Mouse (Mus musculus) hematopoietic multipotent progenitor cell, adult 10-12 weeks (in vitro differentiated cells): ENCODE results near the gene Glp2r. TPM values are rescaled to one million over a fixed set of nuclear protein-coding genes. Genes with fewer than 3 reads are reported as not detected.

Experiments
- polyA plus RNA-seq: library from polyadenylated mRNA; stranded (reverse); fragments of >175 nt; gene quantifications from 2 replicates; pipeline ENCODE4 v1.2.3, GENCODE M21; 2012; ENCODE audit warnings: low replicate concordance

The Glp2r gene
- not detected in 2 replicates for polyA plus RNA-seq

DNA sequence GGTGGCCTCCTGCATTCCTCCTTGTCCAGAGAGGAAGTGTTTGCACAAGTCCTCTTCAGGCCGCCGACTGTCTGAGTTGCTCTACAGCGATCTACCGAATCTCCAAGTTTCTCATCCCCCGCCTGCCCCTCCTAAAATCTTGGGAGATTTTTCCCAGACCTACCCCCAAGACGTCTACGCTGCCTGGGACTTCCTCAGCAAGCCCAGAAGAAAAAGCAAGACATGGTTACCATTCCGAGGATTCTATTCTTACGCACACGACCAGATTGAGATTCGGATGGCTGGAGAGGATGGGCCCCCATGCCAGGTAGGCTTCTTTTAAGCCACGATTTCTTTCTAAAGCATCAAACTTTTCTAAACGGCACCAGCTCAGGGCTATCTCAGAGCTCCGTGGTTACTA, at the start of gene Glp2r:
Glp2r (minus strand) TSS at position 101 of the 400 bp plus-strand sequence.

DNA sequence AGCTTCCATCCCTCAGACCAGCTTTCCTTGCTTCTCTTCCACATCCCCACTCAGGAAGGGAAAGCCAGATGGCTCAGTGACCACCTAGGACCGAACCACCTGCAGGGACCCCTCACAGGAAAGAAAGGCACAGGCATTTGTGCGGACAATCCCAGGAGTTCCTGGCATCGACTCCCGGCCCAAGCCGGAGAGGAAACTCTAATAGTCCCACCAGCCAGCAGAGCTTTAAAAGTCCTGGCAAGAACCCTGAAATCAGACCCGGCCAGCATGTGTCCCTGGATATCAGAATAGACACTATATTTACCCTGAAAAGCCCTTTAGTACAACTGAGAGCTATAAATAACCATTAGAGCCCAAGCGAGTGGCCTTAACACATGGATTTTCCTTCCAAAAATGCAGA, 27.0 kb upstream of the Glp2r start, which contains the start of gene Dhrs7c:
Dhrs7c (plus strand) TSS at position 257 of the 400 bp plus-strand sequence.

DNA sequence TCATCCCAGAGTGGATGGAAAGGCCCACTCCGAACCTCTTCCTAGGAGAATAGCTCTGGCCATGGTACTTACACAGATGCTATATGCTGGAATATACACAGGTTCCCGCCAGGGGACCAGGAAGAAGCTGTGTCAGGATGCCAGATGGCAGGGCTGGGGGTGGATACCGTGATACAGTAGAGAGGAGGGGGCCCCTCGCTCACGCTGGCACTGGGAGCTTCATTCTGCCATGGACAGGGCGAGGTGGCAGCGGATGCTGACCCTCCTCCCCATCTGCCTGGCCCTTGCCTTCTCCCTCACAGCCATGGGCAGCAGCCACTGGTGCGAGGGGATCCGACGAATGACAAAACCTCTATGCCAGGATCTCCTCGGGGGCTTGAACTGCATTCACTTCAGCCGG, 3.4 kb upstream of the Glp2r start, which contains the start of gene Gsg1l2:
Gsg1l2 (plus strand) TSS at position 230 of the 400 bp plus-strand sequence.

DNA sequence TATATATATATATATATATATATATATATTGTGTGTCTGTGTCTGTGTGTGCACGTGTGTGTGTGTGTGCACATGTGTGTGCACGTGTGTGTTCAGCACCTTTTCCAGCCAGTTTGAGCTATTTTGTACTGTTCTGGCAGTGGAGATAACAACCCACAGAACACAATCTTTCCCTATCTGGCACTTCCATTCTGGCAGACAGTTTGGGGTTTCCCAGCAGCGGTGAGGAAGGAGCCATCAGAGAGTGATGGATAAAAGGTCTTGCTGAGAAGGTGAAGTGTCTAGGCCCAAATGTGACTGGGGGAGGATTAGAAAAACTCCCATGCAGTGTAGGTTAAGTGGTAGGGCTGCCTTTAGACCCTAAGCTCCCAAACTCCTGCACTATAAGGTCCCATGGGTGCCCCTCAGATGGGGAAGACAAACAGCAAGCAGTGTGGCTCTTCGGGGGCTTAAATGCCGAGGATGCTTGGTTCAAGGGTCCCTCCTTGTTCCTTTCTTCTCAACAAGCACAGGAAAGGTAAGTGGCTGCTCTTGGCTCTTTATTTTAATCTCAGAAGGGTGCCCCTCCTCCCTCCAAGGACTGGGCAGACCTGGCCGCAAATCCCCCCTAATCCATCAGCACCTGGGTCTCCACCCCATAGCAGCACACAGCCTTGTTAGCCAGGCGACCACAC, 76.1 kb downstream of the Glp2r start, which contains the start of gene Rcvrn:
Rcvrn (plus strand) TSS at position 624 of the 674 bp plus-strand sequence.

Other genes with a start within 250 kb of the Glp2r start
- not detected in 2 replicates for gene Rcvrn, start 75.8 kb downstream of the Glp2r start, polyA plus RNA-seq
- not detected in 2 replicates for gene Gsg1l2, start 3.5 kb upstream of the Glp2r start, polyA plus RNA-seq
- not detected in 2 replicates for gene Dhrs7c, start 27.0 kb upstream of the Glp2r start, polyA plus RNA-seq
- gene Usp43, start 151.0 kb upstream of the Glp2r start, polyA plus RNA-seq = 0.03 TPM in 1 of 2 replicates, not detected in the other
- gene Cfap52, start 194.5 kb upstream of the Glp2r start, polyA plus RNA-seq = not detected in 2 replicates
- gene Stx8, start 195.0 kb upstream of the Glp2r start, polyA plus RNA-seq = 1.2 and 1.9 TPM in 2 replicates